Mouse (Mus musculus): ENCODE data around the gene Capn1. TPM values are rescaled to one million over a fixed set of nuclear protein-coding genes. Genes with fewer than 3 reads are reported as not detected.

The Capn1 gene
- total RNA-seq, 2 experiments from 2014 or later: 20.5 to 26.0 TPM

GRCm38 (mm10) chr19:6038326-6038725 is 22.6 kb upstream of the Capn1 start:
- no peak for DNase-seq

DNA sequence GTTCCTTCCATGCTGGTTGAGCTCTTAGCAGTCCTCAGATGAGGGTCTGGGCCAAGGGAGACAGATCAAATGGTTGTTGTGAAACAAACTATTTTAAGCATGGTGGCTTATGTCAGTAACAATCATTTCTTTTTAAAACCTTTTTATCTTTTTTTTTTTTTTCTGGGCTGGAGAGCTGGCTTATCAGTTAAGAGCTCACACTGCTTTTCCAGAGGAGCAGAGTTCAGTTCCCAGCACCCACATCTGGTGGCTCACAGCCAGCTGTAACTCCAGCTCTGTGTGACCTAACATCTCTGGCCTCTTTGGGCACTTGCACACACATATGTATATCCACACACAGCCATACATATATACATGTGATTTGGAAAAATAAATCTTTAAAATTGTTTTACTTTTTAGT is 22.0 kb upstream of the Capn1 start:
- no peak for DNase-seq

DNA sequence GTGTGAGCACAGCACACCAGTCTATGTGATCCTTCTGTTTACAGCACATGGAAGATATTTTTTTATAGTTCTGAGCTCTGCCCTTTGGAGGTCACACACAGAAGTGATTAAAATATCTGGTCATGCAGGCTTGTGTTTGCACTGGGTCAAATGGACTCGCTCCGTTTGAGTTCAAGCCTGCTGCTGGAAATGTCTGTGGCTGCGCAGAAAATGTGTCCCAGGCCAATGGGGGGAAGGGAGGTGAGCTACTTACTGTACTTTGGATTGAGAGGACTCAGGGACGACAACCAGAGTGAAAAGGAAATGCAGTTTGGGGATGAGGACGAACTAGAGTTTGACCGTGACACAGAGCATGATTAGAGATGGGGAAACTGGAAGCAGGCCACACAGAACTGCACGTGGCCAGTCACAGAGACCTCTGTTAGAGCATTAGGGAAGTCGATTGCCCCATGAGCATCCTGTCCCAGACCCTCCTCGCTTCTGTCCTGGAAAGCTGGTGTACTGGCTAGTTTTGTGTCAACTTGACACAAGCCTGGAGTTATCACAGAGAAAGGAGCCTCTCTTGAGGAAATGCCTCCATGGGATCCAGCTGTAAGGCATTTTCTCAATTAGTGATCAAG is 20.4 kb upstream of the Capn1 start:
- no peak for DNase-seq

- DNase-seq: no peak
These were observed 15.0 kb upstream of the Capn1 start for GRCm38 (mm10) chr19:6030520-6031280.

DNA sequence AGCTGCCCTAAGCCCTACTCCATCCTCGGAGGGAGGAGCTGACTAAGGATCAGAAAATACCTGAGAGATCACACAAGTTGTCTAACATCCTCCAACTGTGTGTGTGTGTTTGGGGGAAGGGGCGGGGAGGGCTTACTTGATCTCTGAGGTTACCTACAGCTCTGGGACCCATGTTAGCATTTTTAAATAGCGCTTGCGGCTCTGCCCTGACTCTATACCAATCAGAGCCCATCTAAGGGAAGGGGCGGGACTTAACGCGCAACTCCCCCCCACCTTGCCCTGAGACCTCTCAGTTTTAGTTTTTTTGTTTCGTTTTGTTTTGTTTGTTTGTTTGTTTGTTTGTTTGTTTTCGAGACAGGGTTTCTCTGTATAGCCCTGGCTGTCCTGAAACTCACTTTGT is 13.7 kb upstream of the Capn1 start:
- DNase-seq: no peak

DNA sequence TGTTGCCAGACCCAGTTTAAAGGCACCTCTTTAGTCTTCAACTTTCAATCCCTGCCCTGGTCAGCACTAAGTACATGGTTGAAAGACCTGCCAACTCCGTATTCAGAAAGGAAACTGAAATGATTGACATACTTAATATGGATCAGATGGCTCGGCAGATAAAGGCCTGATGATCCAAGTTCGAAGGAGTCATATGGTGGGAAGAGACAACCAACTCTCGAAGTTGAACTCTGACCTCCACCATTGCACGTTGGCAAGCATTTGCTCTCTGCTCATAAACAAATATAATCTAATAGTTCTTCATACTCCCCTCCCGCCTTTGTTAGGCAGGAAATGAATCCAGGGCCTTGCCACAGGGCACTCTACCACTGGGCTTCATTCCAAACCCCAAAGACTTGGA is 13.3 kb upstream of the Capn1 start:
- DNase-seq: no peak

GRCm38 (mm10) chr19:6023930-6024329 is 8.2 kb upstream of the Capn1 start:
- DNase-seq: no peak

GRCm38 (mm10) chr19:6023059-6023458 is 7.4 kb upstream of the Capn1 start:
- DNase-seq: no peak

DNA sequence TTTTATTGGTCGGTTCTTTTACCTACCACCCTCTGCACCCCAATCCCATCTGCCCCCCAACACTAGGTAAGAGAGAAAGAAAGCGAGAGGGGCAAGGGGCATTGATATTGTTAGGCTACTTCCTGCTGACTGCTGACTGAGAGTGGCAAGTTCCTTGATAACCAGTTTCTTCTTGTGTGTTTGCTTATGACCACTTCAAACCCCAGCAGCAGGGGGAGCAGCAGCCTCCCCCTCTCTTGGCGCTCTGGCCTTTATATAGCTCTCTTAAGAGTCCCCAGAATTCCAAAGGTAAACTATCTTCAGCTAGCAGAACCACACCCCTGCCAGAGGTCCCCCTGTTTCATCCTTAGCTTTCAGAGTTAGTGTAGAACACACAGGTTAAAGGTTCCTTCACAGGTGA is 4.6 kb upstream of the Capn1 start:
- DNase-seq: no peak

DNA sequence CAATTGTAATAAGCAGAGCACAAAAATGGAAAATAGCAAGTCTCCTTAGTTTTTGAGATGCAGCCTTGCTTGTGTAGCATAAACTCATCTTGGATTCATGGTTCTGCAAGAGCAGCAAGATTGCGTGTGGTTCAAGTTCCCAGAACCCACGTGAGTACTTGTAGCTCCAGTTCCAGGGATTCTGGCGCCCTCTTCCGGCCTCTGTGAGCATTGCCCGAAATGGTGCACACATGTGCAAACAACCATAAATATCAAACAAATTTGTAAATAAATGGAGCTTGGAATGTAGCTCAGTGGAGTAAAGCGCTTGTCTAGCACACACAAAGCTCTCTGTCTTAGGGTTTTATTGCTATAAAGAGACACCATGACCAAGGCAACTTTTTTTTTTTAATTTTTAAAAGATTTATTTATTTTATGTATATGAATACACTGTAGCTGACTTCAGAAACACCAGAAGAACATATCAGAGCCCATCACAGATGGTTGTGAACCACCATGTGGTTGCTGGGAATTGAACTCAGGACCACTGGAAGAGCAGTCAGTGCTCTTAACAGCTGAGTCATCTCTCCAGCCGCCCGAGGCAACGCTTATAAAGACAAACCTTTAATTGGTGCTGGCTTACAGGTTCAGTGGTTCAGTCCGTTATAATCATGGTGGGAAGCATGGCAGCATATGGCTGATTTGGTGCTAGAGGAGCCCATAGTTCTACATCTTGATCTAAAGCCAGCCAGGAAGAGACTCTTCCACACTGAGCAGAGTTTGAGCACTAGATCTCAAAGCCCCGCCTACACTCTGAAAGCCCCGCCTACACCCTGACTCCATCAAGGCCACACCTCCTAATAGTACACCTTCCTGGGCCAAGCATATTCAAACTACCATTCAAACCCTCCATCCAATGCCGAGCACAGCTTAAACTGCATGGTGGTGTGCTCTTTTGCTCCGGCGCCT is 2.7 kb upstream of the Capn1 start:
- peak; percentile 65 to 77 for DNase-seq

DNA sequence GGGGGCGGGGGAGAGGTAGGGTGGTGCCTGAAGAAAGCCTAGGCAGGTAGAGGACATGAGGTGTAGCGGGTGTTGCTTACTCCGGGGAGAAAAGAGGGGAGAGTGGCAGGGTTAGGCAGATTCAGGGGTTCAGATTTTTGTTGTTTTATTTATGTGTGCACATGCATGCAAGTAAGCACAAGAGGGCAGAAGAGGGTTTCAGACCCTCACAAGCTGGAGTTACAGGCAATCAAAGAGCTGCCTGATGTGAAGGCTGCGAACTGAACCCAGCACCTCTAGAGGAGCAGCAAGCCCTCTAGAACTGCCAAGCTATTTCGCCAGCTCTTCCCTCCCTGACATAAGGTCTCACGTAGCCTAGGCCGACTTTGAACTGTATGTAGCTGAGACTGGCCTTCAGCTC is 835 bp upstream of the Capn1 start:
- DNase-seq: peak in 1 of 2 experiments; percentile 5

DNA sequence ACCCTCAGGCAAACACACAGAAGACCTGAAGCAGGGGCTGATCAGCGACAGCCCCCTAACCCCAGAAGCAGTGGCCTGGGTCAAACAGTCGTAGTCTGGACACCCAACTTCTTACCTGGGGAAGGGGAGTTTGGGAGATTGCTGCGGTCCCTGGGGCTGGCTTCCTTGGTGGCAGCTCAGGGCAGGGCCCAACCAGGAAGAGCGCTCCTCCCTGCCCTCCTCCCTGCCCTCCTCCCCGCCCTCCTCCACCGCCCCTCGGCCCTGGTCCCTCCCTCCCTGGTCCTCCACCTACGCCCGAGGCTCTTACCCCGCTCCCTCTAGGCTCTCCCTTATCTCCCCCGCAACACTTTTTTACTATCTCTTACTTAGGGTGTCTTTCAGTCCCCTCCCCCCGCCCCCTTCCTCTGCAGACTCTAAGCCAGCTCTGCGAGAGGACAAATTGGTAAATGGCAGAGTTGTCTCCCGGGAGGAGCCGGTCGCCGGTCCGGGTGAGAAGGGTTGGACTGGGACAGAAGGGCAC is 646 bp downstream of the Capn1 start:
- no peak for DNase-seq

DNA sequence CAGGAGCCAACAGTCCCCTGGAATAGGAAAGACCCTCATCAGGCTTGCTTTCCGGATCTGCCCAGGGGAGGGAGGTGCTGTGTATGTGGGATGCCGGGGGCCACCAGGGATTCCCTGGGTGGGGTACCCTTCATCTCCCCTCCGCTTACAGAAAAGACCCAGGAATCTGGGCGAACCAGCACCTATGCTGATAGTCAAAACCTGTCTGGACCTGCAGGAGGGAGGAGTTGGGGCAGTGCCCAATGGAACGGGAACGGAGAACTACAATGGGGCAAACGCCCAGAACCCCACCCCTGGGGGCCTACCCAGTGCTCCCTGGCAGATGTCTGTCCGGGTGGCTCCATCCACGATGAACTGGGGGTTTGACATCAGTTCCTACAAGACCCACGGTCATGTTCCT is 2.0 kb downstream of the Capn1 start:
- no peak for DNase-seq

DNA sequence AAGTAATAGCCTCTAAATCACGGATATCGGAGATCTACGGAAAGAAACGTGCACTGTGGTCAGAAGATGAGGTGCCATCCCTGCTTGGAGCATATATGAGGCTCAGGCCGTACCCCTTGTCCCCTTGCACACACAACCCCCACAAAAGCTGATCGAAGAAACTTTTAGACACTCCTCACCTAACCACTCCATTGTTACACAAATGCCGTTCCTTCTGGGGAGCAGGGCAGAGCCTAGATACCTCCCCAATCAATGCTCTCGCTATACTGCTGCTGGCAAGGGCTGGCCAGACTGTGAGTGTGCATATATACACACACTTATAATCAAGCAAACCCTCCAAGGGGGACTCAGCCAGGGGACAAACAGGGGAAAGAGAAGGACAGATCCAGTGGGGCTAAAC is 6.6 kb downstream of the Capn1 start:
- DNase-seq: no peak

- no peak for DNase-seq
These were observed 8.7 kb downstream of the Capn1 start for GRCm38 (mm10) chr19:6007013-6007412.

DNA sequence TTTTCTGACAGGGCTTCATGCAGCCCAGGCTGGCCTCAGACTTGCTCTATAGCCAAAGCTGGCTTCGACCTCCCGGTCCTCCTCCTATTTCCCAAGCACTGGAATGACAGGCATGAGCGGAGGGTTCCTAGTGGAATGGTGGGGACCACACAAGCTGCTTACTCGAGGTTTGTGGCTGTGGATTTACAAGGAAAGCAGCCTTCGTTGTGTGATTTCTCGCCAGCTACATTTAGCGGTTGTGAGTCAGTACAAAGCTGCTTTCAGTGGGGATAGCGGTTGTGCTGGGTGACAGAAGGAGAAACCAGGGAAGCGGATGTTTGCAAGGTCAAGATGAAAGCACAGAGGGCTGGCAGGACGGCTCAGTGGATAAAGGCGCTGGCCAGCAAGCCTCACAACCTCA is 10.2 kb downstream of the Capn1 start:
- DNase-seq: no peak

- DNase-seq: no peak
These were observed 15.7 kb downstream of the Capn1 start for GRCm38 (mm10) chr19:5999969-6000368.

DNA sequence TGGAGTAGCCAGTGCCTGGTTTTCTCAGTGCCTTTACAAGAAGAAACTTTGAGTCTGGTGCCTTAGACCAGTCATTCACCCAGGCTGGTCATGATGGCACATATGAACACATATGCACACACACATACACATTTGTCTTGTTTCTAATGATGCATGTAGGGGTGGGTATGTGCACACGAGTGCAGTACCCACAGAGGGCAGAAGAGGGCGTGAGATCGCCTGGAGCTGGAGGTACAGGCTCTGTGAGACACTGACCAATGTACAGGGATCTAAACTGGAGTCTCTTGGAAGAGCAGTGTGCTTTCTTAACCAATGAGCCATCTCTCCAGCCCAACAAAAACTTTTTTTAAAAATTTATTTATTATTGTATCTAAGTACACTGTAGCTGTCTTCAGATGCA is 17.5 kb downstream of the Capn1 start:
- no peak for DNase-seq

DNA sequence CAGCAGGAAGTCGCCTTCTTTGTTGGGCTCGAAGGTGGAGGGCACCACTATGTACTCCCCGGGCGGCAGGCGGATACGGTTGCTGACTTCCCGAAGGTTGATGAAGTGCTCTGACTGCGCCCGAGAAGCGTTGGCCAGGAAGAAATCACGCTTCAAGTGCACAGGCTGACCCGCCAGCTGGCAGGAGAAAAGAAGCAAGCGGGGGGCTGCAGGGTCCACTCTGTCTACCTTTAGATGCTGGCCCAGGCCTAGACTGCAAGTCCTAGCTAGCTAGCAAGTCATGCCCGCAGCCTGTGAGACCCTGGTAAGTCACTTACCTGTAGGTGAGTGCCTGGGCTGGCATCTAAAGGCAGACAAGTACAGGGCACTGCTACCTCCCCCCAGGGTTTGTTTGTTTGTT is 21.0 kb downstream of the Capn1 start:
- DNase-seq: no peak

DNA sequence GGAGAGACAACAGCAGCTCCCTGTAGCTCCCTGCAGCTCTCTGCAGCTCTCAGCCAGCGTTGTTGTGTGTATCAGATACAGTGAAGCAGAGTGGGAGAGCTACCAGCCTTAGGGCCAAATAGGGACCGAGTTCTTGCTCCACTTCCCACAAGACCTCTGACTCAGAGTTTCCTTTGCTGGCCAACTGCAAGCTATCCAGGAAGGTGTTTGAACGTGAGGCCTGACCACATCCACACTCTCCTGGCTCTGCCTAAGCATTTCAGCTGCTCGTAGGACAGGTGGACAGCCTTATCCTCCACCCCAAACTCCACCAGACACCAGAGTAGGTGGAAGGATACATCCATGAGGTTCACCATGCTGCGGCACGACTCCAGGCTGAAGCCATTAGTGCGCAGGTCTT is 23.7 kb downstream of the Capn1 start:
- no peak for DNase-seq

GRCm38 (mm10) chr19:5991467-5991866 is 24.2 kb downstream of the Capn1 start:
- no peak for DNase-seq

- DNase-seq: no peak
These were observed 24.8 kb downstream of the Capn1 start for GRCm38 (mm10) chr19:5990921-5991320.

DNA sequence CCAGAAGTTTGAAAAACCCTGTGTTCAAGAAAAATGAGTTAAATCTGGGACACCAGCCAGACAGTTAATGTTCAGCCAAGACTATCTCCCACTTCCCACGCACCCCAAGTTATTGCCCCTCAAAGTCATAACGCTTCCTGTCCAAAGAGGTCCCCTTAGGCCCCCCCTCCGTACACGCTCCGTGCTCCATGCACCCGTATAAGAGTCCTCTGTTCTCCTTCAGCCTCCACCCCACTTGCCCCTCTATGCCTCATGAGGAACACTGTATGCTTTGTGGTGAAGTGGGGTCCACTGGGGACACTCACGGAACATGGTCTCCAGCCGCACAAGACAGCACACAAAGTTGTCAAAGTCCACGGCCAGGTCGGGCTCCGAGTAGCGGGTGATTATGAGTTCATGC is 25.7 kb downstream of the Capn1 start:
- no peak for DNase-seq

All from layer of hippocampus, postnatal 36 days (tissue).